Mouse (Mus musculus) embryonic stem cell, embryonic (primary cell): ENCODE measurements around the gene Cdc42bpa.

ENCODE experiments used
- CTCF ChIA-PET, 4 experiments: fragments of 300-600 bp in 2 of 4; fragments of 350-600 bp in 2 of 4; sonication (Branson Sonifier 250); formaldehyde crosslinking; loops; one replicate each; lab custom pipeline; 2022; ENCODE audit warnings: inconsistent platforms in 2 of 4; lab: Charles Lee
- POLR2A ChIA-PET, 4 experiments: fragments of 300-600 bp in 2 of 4; fragments of 350-600 bp in 2 of 4; sonication (Branson Sonifier 250); formaldehyde crosslinking; loops; one replicate each; lab custom pipeline; 2022; ENCODE audit warnings: antibody characterized with exemption in 4 of 4, inconsistent platforms in 1 of 4; lab: Charles Lee

Gene Cdc42bpa

DNA sequence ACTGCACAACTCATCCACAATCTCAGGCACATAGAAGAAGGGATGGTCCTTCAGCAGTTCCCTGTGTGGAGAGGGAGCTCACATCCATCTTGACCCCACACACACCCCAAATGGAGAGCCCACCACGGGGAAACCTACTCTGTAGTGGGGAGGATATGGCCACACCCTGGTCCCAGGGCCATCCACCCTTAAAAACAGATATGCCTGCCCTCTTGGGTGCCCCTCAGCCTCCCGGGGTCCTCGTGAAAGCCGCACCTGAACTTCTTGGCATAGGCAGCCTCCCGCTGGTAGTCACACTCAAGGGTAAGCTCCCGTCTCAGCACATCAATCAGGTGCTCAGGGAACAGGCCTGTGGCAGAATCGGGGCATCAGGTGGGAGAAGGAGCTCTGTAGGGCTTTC lies 208.9 kb downstream of the Cdc42bpa start:
- POLR2A ChIA-PET = interaction anchor here in 1 of 4 experiments (0.5 kb wide), 1 partner anchor 54 kb away, joined by 4 read pairs; no protein-coding TSS in a partner anchor
- CTCF ChIA-PET = interaction anchor here in 2 of 4 experiments (0.6 to 1.2 kb wide), 2 partner anchors 13 to 324 kb away, joined by 3 read pairs; no protein-coding TSS in a partner anchor

DNA sequence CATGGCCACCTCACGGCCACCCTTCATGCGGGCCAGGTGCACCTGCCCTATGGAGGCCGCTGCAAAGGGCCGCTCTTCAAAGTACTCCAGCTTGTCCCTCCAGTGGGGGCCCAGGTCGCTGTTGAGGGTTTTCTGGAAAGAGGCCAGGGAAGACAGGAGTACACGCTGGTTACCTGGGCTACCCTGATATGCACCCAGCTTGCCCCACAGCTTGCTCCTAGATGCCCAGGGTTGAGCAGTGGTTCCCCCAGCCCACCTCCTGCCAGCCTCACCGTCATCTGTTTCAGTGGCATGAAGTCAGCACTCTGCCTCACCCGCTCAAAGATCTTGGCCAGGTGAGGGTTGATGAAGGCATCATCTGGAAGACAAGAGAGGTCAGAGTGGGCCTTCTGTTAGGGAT lies 209.8 kb downstream of the Cdc42bpa start:
- CTCF ChIA-PET = interaction anchor here in 1 of 4 experiments (0.5 kb wide), 1 partner anchor 320 kb away, joined by 12 read pairs; no protein-coding TSS in a partner anchor
- POLR2A ChIA-PET = interaction anchor here in 1 of 4 experiments (1.5 kb wide), 1 partner anchor 27 kb away, joined by 3 read pairs; no protein-coding TSS in a partner anchor

DNA sequence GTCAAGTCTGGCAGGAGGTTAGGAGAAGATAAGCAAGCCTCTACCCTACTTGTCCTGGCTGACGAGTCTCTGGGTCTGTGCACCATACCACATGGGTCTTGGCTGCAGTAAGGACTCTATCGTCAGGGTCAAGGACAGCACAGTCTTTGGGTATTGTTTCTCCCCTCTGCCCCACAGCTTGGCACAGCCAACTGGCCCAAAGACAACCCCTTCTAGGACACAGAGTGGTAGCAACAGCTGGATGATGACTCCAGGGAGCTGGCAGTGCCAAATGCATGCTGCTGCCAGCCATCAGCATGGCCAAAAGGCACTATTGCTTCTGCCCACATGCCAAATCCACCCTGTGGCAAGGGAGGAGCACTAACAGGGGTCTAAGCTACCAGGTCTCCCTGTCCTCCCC lies 211.6 kb downstream of the Cdc42bpa start:
- POLR2A ChIA-PET = interaction anchor here in 1 of 4 experiments (1.2 to 1.8 kb wide), 2 partner anchors 12 to 24 kb away, joined by 3 to 5 read pairs; no protein-coding TSS in a partner anchor

DNA sequence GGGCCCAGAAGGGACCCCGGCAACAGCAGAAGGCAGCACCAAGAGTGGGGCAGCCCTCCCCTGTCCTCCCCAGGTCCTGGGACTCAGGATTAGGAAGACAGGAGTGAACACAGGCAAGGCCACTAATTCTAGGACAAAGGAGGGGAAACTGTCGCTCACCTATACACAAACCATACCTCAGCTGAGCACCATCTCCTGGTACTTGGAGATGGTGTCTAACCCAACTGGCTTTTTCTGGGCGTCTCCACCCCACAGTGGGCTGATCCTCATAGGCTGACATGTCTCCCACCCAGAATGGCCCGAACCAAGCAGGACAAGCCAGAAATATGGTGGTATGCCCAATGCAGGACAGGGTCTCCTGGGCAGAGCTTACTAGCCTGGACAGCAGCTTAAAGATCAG lies 212.3 kb downstream of the Cdc42bpa start:
- ChIA-PET CTCF (interaction anchor here in 2 of 4 experiments (1.3 to 5.0 kb wide), 4 partner anchors 42 to 58 kb away, joined by 3 to 13 read pairs (median 4); no protein-coding TSS in a partner anchor), POLR2A (interaction anchor here in 1 of 4 experiments (1.2 to 1.8 kb wide), 2 partner anchors 11 to 23 kb away, joined by 3 to 5 read pairs; no protein-coding TSS in a partner anchor)

More for the DNA sequence above, 211.6 kb downstream of the Cdc42bpa start:
- CTCF ChIA-PET = interaction anchor here in 2 of 4 experiments (1.1 to 5.0 kb wide), 4 partner anchors 43 to 319 kb away, joined by 3 to 13 read pairs (median 4); no protein-coding TSS in a partner anchor

DNA sequence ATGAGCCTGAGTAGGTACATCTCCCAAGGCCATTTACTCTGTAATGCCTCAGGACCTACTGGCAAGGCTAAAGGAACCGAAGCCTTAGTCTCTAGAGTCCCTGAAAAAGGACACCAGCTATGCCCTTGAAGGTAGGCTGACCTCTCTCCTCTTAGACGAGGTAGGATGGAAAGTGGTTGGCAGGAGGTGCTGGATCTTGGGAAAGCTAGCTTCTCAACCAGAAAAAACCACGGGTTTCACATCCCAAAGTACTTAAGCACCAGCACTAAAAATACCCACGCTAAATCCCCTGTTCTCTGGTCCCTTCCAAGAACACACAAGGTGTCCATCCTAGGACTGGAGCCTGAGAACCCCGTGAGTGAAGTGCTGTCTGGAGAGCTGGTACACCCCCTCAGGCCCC lies 212.7 kb downstream of the Cdc42bpa start:
- CTCF ChIA-PET = interaction anchor here in 2 of 4 experiments (1.3 to 5.0 kb wide), 4 partner anchors 42 to 58 kb away, joined by 3 to 13 read pairs (median 4); no protein-coding TSS in a partner anchor
- POLR2A ChIA-PET = interaction anchor here in 1 of 4 experiments (1.2 to 1.8 kb wide), 2 partner anchors 11 to 23 kb away, joined by 3 to 5 read pairs; no protein-coding TSS in a partner anchor

DNA sequence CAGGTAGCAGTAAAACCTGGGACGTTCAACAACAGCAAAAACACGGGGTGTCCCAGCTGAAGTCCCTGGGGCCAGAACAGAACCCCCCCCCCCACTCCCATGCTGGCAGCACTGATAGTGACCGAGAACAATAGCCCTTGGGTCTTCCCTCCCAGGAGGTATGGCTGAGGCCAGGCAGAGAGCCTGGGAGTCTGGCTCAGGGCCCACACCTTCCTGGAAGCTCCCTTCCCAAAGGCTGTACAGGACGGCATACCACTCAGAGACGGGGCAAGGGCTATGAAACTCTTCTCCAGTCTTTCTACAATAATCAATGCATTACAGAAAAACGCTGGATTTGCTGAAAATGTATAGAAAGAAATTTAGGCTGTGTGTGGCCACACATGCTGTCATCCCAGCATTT lies 214.4 kb downstream of the Cdc42bpa start:
- POLR2A ChIA-PET = interaction anchor here in 2 of 4 experiments (1.0 to 1.6 kb wide), 2 partner anchors 36 to 41 kb away, joined by 4 read pairs; no protein-coding TSS in a partner anchor
- CTCF ChIA-PET = interaction anchor here (0.5 to 5.0 kb wide), 11 partner anchors 15 to 327 kb away, joined by 3 to 13 read pairs (median 3); no protein-coding TSS in a partner anchor

DNA sequence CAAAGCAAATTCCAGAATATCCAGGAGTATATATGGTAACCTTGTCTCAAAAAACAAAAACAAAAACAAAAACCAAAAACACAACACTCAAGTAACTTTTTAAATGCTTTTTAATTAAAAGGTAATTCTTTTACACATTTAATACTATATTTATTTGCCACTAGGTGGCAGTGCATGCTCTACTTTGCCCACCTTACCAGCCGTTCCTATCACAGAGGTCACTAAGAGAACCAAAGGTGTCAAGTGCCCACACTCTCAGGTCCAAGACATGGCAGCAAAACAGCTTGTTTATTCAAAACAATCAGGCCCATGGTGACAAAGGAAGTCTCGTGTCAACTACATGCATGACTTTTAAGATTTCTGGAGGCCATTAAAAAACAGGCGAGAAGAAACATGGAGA lies 214.9 kb downstream of the Cdc42bpa start:
- ChIA-PET POLR2A (interaction anchor here in 1 of 4 experiments (1.6 kb wide), 1 partner anchor 35 kb away, joined by 4 read pairs; no protein-coding TSS in a partner anchor), CTCF (interaction anchor here in 3 of 4 experiments (0.7 to 5.0 kb wide), 4 partner anchors 15 to 55 kb away, joined by 3 to 13 read pairs (median 3); no protein-coding TSS in a partner anchor)

DNA sequence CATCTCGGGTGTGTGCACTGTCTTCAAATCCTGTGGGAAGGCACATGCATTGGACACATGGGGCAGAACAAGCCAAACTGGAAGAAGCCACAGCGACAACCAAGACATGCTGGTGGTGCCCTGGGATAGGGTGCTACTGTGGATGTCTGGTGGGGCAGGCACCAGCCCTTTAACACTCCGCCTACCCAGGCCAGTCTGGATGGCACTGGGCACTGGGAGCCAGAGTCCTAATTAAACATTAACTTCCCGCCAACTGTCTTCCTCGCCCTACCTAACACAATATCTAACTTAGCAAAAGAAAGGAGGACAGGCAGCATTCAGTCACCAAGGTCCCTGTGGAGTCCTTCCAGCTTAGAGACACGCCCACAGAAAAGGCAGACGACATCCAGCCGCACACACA lies 215.4 kb downstream of the Cdc42bpa start:
- ChIA-PET CTCF (interaction anchor here (0.7 to 5.0 kb wide), 5 partner anchors 11 to 674 kb away, joined by 3 to 13 read pairs (median 4); no protein-coding TSS in a partner anchor), POLR2A (interaction anchor here in 1 of 4 experiments (1.6 kb wide), 1 partner anchor 35 kb away, joined by 4 read pairs; no protein-coding TSS in a partner anchor)

DNA sequence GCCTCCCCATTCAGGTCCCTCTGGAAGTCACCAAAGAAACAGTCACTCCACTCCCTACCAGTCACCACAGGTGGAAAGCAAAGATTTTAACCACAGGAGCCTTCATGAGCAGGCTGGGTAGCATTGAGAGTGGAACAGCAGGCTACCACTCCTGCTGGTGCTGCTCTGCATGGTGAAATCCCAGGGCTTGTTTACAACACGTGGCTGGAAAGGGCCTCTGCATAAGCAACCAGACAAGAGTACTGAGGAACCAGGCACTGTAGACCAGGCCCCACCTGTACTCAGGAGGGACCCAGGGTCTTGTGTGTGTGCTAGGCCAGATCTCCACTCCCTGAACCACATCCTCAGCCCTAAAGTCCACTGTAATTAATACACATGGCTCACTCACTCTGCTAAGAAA lies 216.5 kb downstream of the Cdc42bpa start:
- ChIA-PET CTCF (interaction anchor here in 1 of 4 experiments (0.9 kb wide), 1 partner anchor 10 kb away, joined by 3 read pairs; no protein-coding TSS in a partner anchor), POLR2A (no interaction called here)

DNA sequence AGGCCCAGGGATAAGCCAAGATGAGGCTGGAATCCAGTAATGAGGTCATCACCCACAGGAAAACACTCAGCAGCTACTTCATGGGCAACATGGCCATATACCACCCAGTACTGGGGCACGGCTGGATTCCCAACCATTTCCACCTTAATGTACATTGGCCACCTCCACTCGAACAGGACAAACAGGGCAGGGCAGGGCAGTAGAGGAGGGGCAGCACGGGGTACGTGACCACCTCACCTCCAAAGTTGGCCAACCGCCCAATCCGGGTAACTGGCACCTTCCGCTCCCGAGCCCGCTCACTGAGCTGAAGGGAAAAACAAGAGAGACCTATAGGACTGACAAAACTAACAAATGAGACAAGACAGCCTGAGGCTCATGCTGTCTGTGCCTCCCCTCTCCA lies 218.1 kb downstream of the Cdc42bpa start:
- CTCF ChIA-PET = no interaction called here
- POLR2A ChIA-PET = interaction anchor here in 1 of 4 experiments (2.0 kb wide), 1 partner anchor 17 kb away, joined by 4 read pairs; no protein-coding TSS in a partner anchor

DNA sequence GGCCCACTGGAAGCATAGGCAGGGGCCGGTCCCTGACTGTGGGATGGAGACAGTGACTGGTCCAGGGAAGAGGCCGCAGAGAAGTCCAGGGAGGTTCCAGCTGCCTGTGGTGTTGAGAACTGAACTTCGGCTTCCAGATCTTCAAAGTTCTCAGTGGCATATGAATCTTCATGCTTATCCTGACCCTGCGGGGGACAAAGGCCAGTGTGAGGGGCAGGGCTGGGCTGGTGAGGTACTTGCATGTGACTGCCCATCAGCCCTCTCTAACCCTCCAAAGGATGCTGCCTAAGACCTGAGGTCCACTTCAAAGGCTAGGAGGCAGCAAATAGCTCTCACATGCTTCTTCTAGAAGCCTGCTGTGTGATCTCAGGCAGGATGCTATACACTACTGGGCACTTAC lies 218.8 kb downstream of the Cdc42bpa start:
- ChIA-PET CTCF (interaction anchor here in 1 of 4 experiments (1.1 kb wide), 1 partner anchor 36 kb away, joined by 3 read pairs; no protein-coding TSS in a partner anchor), POLR2A (interaction anchor here in 1 of 4 experiments (1.4 to 2.0 kb wide), 2 partner anchors 17 to 53 kb away, joined by 3 to 4 read pairs; no protein-coding TSS in a partner anchor)

DNA sequence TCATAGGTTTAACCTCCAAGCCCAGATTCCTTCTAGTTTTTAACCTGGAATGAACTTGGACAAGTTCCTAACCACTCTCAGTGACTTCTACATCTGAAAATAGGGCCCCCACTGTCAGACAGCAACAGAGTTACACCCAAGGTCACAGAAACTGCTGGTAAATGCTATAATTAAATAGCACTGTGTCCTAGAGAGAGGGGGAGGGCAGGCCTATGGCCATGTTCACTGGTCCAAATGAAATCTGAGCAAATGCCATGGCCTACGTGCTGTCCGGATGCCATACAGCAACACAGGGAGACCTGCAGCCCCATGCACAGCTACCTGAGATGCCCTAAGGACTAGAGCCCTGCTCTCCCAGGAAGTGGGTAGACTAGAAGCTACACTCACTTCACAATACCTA lies 219.6 kb downstream of the Cdc42bpa start:
- POLR2A ChIA-PET = interaction anchor here in 1 of 4 experiments (1.1 to 1.6 kb wide), 5 partner anchors 12 to 159 kb away, joined by 3 to 5 read pairs (median 3); no protein-coding TSS in a partner anchor
- CTCF ChIA-PET = interaction anchor here in 1 of 4 experiments (1.1 kb wide), 1 partner anchor 35 kb away, joined by 3 read pairs; no protein-coding TSS in a partner anchor

DNA sequence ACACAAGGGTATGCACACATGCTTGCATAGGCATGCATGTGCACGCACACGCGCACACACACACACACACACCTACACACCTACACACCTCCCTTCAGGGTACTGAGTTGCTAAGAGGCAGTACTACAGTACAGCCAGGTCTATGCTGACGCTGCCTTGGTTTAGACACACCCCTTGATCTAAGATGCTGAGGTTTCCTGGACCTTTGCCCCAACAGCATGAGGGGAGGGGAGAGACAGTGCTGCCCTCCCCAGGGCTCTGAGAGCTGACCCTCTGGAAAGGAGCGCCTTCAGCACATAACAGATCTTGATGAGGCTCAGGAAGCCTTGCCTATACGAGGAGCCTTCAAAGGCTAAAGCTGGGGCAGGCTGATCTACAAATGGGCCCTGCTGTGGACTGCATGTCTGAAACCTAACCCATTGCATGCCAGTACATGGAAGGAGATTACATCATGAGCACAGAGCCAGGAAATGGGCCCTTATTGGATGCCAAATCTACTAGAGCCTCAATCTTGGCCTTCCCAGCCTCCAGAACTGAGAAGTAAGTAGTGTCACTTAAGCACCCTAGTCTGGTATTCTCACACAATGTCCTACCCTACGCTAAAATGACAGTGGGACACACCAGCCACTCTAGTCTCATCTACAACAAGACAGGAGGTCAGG lies 221.2 kb downstream of the Cdc42bpa start:
- POLR2A ChIA-PET = interaction anchor here in 2 of 4 experiments (0.7 to 1.3 kb wide), 5 partner anchors 14 to 59 kb away, joined by 3 read pairs; no protein-coding TSS in a partner anchor
- CTCF ChIA-PET = interaction anchor here (0.6 to 2.5 kb wide), 12 partner anchors 10 to 323 kb away, joined by 3 to 17 read pairs (median 4); no protein-coding TSS in a partner anchor

DNA sequence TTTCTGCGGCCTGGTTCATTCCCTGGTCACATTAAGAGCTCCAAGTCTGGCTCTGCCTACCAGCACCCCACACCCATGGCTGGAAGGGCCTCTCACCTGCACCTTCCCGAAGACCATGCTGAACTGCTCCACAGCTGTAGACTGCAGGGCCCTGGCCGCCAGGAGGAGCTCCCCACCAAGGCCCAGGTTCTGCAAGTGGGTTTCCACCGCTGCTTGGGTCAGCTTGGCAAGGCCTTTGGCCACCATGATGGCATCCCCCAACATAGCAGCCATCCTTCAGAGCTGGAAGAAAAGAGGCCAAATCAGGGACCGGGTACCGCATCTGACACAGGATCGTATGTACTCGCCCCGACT lies 221.7 kb downstream of the Cdc42bpa start:
- POLR2A ChIA-PET = interaction anchor here in 3 of 4 experiments (0.6 to 1.2 kb wide), 6 partner anchors 13 to 58 kb away, joined by 3 to 5 read pairs (median 3); no protein-coding TSS in a partner anchor

DNA sequence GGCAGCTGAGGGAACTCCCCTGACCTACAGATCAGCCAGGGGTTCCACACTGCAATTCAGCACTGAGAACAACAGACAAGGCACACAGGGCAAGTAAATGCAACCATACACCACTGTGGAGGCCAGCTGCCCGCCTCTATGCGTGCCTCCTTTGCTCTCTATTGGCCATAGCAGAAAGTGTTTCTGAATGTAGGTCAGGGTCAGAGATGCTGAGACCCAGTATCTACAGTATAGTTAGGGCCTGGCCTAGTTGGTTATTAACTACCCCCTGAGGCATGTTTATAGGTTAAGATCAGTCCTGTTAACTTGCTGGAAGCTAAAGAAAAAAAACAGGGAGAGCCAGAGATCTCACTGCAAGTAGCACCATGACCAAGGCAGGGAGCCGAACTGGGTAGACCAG lies 222.5 kb downstream of the Cdc42bpa start:
- CTCF ChIA-PET = interaction anchor here in 3 of 4 experiments (0.9 to 2.5 kb wide), 7 partner anchors 9 to 581 kb away, joined by 3 to 17 read pairs (median 4); no protein-coding TSS in a partner anchor
- POLR2A ChIA-PET = interaction anchor here in 1 of 4 experiments (1.2 kb wide), 1 partner anchor 14 kb away, joined by 5 read pairs; no protein-coding TSS in a partner anchor

More for the DNA sequence above, 221.7 kb downstream of the Cdc42bpa start:
- CTCF ChIA-PET = interaction anchor here (0.5 to 2.5 kb wide), 14 partner anchors 9 to 582 kb away, joined by 3 to 17 read pairs (median 4); no protein-coding TSS in a partner anchor

DNA sequence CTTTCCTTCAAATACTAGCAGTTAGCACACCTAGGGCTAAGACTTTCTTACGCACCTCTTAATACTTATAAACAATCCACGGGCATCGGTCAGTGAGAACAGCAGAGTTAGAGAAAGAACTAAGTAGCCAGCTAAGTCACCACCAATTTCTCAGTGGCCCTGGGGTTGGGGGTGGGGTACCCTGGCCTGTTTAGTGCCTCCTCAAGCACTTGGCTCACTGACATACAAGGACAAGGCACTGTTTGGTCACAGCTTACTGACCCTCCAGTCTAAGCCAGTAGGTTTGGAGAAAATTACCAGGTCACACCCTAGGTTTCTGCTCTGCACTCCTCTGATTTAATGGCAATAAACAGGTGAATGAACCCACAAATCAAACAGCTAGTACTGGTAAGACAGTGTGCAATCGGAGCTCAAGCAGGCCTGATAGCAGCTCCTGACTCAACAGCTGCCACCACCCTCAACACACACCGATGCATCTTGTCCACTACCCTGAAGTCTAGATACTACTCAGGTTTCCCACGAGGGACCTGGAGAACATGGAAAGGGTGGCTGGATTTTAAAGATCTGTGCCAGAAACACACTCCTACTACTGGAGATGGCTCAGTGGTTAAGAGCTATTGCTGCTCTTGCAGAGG lies 223.4 kb downstream of the Cdc42bpa start:
- CTCF ChIA-PET = interaction anchor here in 2 of 4 experiments (0.7 to 1.9 kb wide), 3 partner anchors 32 to 47 kb away, joined by 3 to 5 read pairs (median 4); no protein-coding TSS in a partner anchor
- POLR2A ChIA-PET = interaction anchor here in 2 of 4 experiments (0.5 to 1.4 kb wide), 5 partner anchors 11 to 382 kb away, joined by 3 to 7 read pairs (median 3); no protein-coding TSS in a partner anchor

DNA sequence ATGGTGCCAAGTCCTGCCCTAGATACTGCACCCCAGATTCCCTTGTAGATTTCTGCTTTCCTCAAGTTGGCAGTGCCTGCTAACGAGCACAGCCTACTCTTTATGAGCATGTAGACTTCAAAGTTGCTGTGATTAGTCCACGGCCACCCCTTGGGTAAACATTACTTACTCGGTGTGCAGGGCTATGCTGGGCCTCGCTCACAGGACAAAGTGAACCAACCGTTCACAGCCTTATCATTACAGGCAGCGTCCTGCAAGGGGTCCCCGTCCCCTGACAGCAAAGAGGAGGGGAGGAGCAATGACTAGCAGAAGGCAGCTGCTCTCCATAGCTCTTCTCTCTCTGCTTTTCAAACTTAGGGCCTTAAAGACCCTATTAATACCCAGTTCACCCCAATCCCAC lies 224.5 kb downstream of the Cdc42bpa start:
- ChIA-PET POLR2A (interaction anchor here in 1 of 4 experiments (1.1 to 1.4 kb wide), 3 partner anchors 11 to 32 kb away, joined by 3 read pairs; no protein-coding TSS in a partner anchor), CTCF (no interaction called here)
